Mouse (Mus musculus): Measurements from ENCODE around the gene Fbxl2. TPM values are rescaled to one million over a fixed set of nuclear protein-coding genes. Genes with fewer than 3 reads are reported as not detected.

The Fbxl2 gene
- polyA plus RNA-seq, 1 experiment from 2014 or later, result 1.3 TPM

GRCm38 (mm10) chr9:114015724-114016123, 30.3 kb downstream of the Fbxl2 start:
- Histone ChIP-seq H3K27ac (no peak overlapping the region), H3K9me3 (replicated peaks) (peaks cover 5% of the 10 kb centered on the region), H3K4me1 (peaks cover 20% of the 10 kb centered on the region), H3K9ac (no peak overlapping the region), H3K27me3 (replicated peaks) (no peaks in the 10 kb centered on the region), H3K4me3 (no peak overlapping the region), H3K36me3 (no peaks in the 10 kb centered on the region), H3K4me2 (no peak overlapping the region)
- no peak for ATAC-seq
- WGBS (ENCODE audit: insufficient replicate concordance), result 75% methylated on average over 4 of the region's 4 CpGs

- no peak overlapping the region for H3K4me2 ChIP-seq
- no peaks in the 10 kb centered on the region for H3K36me3 ChIP-seq
- H3K9ac ChIP-seq, result no peak overlapping the region
- H3K27ac ChIP-seq, result no peak overlapping the region
- peaks cover 20% of the 10 kb centered on the region for H3K4me1 ChIP-seq
- peaks cover 5% of the 10 kb centered on the region for H3K9me3 ChIP-seq (replicated peaks)
- 21% methylated on average over 1 of the region's 1 CpGs for WGBS (ENCODE audit: insufficient replicate concordance)
- ATAC-seq, result peak; percentile 60
- H3K4me3 ChIP-seq, result no peak overlapping the region
- H3K27me3 ChIP-seq (replicated peaks), result no peaks in the 10 kb centered on the region
Observed at GRCm38 (mm10) chr9:114014034-114014433, 32.0 kb downstream of the Fbxl2 start.

DNA sequence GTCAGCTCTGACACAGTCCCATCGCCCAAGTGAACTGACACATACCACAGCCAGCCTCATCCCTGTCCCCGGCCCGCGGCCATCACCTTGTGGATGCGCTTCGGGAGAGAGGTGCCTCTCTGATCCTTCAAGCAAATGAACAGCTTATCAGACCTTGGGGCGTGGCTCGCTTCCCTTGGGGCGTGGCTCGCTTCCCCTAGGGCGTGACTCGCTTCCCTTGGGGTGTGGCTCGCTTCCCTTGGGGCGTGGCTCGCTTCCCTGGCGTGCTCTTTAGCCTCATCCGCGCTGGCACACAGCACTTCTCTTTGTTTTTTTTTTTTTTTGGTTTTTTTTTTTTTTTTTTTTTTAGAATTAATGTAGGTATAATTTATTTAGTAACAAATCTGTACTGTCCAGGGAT, 34.8 kb downstream of the Fbxl2 start:
- Histone ChIP-seq H3K4me1 (peaks cover 14% of the 10 kb centered on the region), H3K9me3 (replicated peaks) (peaks cover 5% of the 10 kb centered on the region), H3K4me2 (no peak overlapping the region), H3K4me3 (no peak overlapping the region), H3K9ac (no peak overlapping the region), H3K27me3 (replicated peaks) (no peaks in the 10 kb centered on the region), H3K27ac (no peak overlapping the region), H3K36me3 (no peaks in the 10 kb centered on the region)
- WGBS (ENCODE audit: insufficient replicate concordance), result 46% methylated on average over 18 of the region's 18 CpGs
- 0 out of 2 replicates have a peak, but pooled peaks have one; percentile 49 for ATAC-seq

DNA sequence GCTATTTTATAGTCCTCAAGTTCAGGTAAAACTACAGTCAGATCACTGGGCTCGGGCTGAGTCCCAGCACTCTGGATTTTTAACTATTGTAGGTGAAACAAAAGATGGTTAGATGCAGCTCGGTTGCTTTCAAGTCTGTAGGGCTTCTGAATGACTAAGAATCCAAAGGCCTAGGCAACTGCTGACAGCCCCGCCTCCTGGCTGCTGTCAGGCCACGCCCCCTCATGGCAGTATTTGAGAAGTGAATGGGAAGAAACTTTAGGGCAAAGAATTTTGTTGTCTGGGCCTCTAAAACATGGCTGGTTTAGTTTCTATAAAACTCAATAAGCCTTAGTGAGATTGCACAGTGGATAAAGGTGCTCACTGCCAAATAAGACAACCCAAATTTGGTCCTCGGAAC, 36.5 kb downstream of the Fbxl2 start:
- H3K36me3 ChIP-seq, result no peaks in the 10 kb centered on the region
- H3K4me2 ChIP-seq, result peak overlapping the region; percentile 13; the same call in 1 of the 2 replicates
- H3K9ac ChIP-seq, result no peak overlapping the region
- no peak overlapping the region for H3K4me3 ChIP-seq
- ATAC-seq, result no peak
- 49% methylated on average over 5 of the region's 5 CpGs for WGBS (ENCODE audit: insufficient replicate concordance)
- peaks cover 11% of the 10 kb centered on the region for H3K4me1 ChIP-seq
- H3K27ac ChIP-seq, result no peak overlapping the region
- H3K9me3 ChIP-seq (replicated peaks), result peaks cover 5% of the 10 kb centered on the region
- H3K27me3 ChIP-seq (replicated peaks), result no peaks in the 10 kb centered on the region

DNA sequence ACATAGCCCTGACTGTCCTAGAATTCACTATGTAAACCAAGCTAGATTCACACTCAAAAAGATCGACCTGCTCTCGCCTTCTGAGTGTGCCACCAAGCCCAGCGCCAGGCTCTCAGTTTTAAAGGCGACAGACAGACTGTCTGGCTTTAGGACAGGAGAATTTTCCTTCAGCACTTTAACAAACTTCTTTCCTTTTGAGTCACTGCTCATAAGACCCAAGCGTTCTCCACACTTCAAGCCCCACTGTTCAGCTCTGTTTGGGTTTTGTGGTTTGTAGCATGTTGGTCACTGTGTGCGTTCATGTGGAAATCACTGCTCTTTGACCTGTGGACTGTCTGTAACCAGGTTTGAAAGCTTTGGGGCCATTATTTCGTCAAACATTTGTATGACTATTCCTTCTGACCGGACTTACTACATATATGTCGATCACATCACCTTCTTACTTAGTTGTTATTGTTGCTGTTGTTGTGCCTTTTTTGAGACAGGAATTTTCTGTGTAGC, 38.1 kb downstream of the Fbxl2 start:
- ATAC-seq, result no peak
- H3K9ac ChIP-seq, result no peak overlapping the region
- 75% methylated on average over 9 of the region's 9 CpGs for WGBS (ENCODE audit: insufficient replicate concordance)
- no peaks in the 10 kb centered on the region for H3K27me3 ChIP-seq (replicated peaks)
- H3K4me3 ChIP-seq, result no peak overlapping the region
- no peaks in the 10 kb centered on the region for H3K36me3 ChIP-seq
- H3K4me2 ChIP-seq, result no peak overlapping the region
- H3K27ac ChIP-seq, result no peak overlapping the region
- peaks cover 5% of the 10 kb centered on the region for H3K9me3 ChIP-seq (replicated peaks)
- peaks cover 4% of the 10 kb centered on the region; the same call in 1 of the 2 replicates for H3K4me1 ChIP-seq

DNA sequence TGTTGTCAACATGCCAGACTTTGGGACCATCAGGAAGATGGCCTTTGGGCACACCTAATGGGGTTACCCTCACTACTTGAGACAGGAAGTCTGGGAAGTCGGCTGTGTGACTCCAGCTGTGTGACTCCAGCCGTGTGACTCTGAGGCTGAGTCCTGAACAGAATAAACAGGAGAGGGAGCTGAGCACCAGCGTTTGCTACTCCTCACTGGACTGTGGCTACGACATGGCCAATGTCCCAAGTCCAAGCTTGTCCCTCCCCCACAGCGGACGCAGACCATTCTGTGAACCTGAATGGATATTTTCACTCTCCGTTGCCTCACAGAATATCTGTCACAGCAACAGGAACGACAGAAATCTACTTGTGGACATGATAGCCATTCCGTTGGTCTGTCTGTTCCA, 39.2 kb downstream of the Fbxl2 start:
- Histone ChIP-seq H3K9me3 (replicated peaks) (peaks cover 5% of the 10 kb centered on the region), H3K27me3 (replicated peaks) (no peaks in the 10 kb centered on the region), H3K27ac (no peak overlapping the region), H3K9ac (no peak overlapping the region), H3K4me3 (no peak overlapping the region), H3K36me3 (no peaks in the 10 kb centered on the region), H3K4me1 (peaks cover 4% of the 10 kb centered on the region; the same call in 1 of the 2 replicates), H3K4me2 (no peak overlapping the region)
- WGBS (ENCODE audit: insufficient replicate concordance), result 68% methylated on average over 9 of the region's 9 CpGs
- peak; percentile 36; the same call in 1 of the 2 replicates for ATAC-seq

- Histone ChIP-seq H3K4me1 (no peaks in the 10 kb centered on the region), H3K4me2 (no peak overlapping the region), H3K4me3 (no peak overlapping the region), H3K9me3 (replicated peaks) (no peaks in the 10 kb centered on the region), H3K36me3 (no peaks in the 10 kb centered on the region), H3K27ac (no peak overlapping the region), H3K27me3 (replicated peaks) (no peaks in the 10 kb centered on the region), H3K9ac (no peak overlapping the region)
- 47% methylated on average over 2 of the region's 2 CpGs for whole genome bisulfite sequencing (ENCODE audit: insufficient replicate concordance)
- no peak for ATAC-seq
Observed at GRCm38 (mm10) chr9:113998311-113998710, 47.7 kb downstream of the Fbxl2 start.

DNA sequence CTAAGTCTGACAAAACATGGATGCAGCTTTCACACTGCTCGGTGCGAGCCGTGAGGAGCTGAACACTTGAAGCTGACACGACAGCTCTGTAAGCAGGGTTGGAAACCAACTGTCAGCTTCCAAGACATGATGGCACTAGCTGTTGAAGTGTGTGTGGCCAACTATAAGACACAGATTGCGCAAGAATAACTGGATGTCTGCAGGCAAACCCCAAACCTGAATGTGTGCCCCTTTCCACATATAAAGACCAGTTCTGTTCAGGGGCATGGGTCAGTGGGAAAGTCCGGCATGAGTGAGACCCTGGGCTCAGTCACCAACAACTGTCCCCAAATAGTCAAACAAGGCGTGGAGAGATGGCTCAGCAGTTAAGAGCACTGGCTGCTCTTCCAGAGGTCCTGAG, 53.2 kb downstream of the Fbxl2 start:
- Histone ChIP-seq H3K36me3 (no peaks in the 10 kb centered on the region), H3K4me3 (no peak overlapping the region), H3K9ac (no peak overlapping the region), H3K4me2 (no peak overlapping the region), H3K27me3 (replicated peaks) (0 out of 2 replicates have a peak, but pooled peaks cover 3% of the 10 kb centered on the region), H3K4me1 (peaks cover 10% of the 10 kb centered on the region), H3K27ac (no peak overlapping the region), H3K9me3 (replicated peaks) (no peaks in the 10 kb centered on the region)
- no peak for ATAC-seq
- WGBS (ENCODE audit: insufficient replicate concordance), result 78% methylated on average over 7 of the region's 7 CpGs

- Histone ChIP-seq H3K9ac (peak overlapping the region; percentile 35; the same call in 1 of the 2 replicates), H3K27me3 (replicated peaks) (peaks cover 3% of the 10 kb centered on the region; the same call in 1 of the 2 replicates), H3K4me1 (peaks cover 10% of the 10 kb centered on the region), H3K4me3 (peak overlapping the region; percentile 33), H3K27ac (no peak overlapping the region), H3K4me2 (peak overlapping the region; percentile 61), H3K9me3 (replicated peaks) (no peaks in the 10 kb centered on the region), H3K36me3 (no peaks in the 10 kb centered on the region)
- WGBS (ENCODE audit: insufficient replicate concordance), result 24% methylated on average over 18 of the region's 18 CpGs
- ATAC-seq, result peak; percentile 76
Observed at GRCm38 (mm10) chr9:113990547-113991248, 55.3 kb downstream of the Fbxl2 start.

GRCm38 (mm10) chr9:113984946-113985620, 60.9 kb downstream of the Fbxl2 start:
- Histone ChIP-seq H3K27me3 (replicated peaks) (peaks cover 3% of the 10 kb centered on the region; the same call in 1 of the 2 replicates), H3K4me2 (no peak overlapping the region), H3K27ac (no peak overlapping the region), H3K9me3 (replicated peaks) (no peaks in the 10 kb centered on the region), H3K36me3 (peaks cover 11% of the 10 kb centered on the region), H3K9ac (no peak overlapping the region), H3K4me1 (peaks cover 14% of the 10 kb centered on the region), H3K4me3 (no peak overlapping the region)
- WGBS (ENCODE audit: insufficient replicate concordance), result 74% methylated on average over 13 of the region's 13 CpGs
- ATAC-seq, result no peak

DNA sequence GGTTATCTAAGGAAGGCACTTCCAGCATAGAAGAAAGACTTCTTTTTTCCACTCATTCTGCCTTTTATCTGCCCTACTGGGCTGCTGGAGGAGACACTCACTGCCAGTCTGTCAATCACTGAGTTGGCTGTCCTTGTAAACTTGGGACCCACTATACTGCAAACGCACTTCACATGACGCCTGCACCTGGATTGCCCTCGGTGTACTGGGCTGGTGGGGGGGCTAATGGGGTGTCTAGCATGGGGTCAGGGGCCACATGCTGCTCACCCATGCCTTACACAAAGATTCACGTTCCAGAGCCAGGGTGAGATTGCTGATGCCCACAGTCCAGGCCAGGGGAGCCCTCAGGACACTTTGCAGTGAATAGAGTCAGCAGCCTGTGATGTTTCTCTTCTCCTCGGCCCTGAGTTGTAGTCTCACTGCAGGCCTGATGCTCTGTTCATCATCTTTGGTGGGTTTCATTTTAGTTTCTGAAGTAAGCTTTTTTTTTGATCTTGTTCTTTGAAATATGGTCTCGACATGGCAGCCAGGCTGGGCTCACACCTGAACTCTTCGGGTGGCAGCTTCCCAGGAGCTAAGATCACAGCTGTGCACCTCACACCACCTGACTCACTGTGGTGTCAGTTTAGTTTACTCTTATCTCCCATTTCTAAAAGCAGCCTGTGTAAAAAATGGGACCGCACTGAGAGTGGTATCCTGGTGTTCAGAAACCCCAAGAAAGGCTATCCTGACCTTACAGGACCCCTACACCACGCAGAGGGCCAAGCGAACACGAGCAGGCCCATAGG, 62.9 kb downstream of the Fbxl2 start:
- Histone ChIP-seq H3K9ac (no peak overlapping the region), H3K4me1 (peaks cover 21% of the 10 kb centered on the region), H3K4me2 (no peak overlapping the region), H3K27me3 (replicated peaks) (no peaks in the 10 kb centered on the region; the same call in 1 of the 2 replicates), H3K27ac (no peak overlapping the region), H3K9me3 (replicated peaks) (no peaks in the 10 kb centered on the region), H3K4me3 (no peak overlapping the region), H3K36me3 (peaks cover 31% of the 10 kb centered on the region)
- WGBS (ENCODE audit: insufficient replicate concordance), result 78% methylated on average over 11 of the region's 11 CpGs
- ATAC-seq, result no peak
